Mouse (Mus musculus): Measurements from ENCODE around the gene Rhox4g.
"Not testable (repeated sequence)": the region's sequence is repeated elsewhere in the genome, so short reads cannot be mapped to it uniquely, and the experiment has no call there.

- not testable (repeated sequence) for TF ChIP-seq POLR2A, CTCF (IDR thresholded peaks at IDR 0.05; ENCODE audit: insufficient read depth, low read depth, low read length)
Measured at GRCm38 (mm10) chrX:37628512-37628911, 22.6 kb downstream of the Rhox4g start, which contains the start of gene Rhox3g.
